Mouse (Mus musculus): Measurements from ENCODE around the gene Rasa3.
A peak's percentile ranks its signal among the peaks of the same experiment; 100 is the strongest.

Gene Rasa3

DNA sequence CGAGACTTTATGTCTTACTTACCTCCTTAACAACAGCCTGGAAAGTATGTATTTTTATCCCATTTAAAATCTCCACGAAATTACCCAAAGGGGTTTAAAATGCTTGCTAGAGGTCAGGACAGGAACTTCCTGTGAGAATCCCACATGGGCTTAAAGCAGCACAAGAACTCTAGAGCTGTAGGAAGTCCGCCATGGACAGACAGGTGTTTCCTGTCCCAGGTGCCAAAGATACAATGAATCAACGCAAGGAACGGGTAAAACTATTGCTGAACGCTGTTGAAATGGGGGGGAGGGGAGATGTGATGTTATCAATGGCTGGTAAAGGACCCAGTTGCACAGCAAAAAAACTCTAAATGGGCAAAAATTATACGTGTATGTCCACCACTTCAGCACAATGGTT, 6.7 kb upstream of the Rasa3 start:
- peak; percentile 23 for DNase-seq

DNA sequence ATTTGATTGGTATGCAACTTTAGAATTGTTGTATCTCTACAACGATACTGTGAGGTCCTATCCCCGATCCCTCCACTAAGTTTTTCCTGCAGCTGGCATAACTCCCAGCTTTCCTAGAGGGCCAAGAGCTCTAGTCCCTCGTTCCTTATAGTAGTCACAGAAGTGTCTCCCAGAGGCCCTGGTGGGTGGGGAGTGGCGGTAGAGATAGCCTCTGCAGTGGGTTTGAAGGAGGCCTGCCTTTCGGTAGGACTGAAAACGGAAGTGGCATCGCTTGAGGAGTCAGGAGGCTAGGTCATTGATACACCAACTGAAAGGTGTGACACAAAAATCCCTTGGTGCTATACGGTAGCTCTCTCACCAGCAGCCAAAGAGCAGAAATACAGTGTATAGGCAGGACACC, 779 bp upstream of the Rasa3 start:
- DNase-seq: no peak

DNA sequence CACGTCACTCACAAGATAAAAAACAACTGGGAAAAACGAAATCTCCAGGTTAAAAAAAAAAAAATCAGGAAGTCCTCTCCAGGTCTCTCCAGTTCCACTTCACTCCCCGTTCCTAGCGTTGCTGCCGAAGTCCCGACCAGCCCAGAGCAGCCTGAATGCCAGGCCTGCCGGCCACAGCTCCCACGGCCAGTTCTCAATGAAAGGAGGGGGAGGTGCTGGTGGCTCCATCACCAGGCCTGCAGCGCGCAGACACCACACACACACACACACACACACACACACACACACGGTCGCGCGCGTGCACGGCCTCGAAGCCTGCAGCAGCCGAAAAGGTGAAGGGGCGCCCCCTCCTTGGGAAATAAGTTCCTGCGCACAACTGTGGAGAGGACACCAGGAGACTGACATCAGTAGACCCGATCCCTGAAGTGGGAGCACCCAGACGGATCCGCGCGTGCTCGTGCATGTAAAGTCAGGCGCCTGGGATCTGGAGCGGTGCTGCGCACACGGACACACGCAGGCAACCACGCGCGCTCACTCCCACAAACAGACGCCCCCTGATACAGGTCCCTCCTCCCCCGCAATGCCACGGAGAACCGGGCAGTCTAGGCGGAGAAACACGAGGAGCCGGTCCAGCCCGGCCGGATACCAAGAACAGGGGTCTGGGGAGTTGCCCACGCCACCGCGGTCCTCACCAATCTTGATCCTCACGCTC, 546 bp downstream of the Rasa3 start:
- peak; percentile 74 for DNase-seq

DNA sequence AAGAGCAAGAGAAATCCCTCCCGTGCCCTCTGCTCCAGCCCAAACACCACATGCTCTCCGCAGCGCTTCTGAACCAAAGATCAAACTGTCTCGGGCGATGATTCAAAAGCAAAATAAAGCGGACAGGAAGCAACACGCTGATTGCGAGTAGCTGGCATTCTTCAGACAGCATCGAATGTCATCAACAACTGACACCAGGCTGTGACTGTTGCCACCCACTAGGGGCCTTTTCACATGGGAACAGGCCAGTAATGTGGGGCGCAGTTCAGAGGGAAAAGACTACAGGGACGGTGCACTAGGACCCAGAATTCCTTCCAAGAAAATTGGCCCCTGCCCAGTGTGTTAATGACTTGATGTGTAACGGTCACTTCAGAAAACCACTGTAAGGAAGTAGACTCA, 1.1 kb downstream of the Rasa3 start:
- peak; percentile 38 for DNase-seq

DNA sequence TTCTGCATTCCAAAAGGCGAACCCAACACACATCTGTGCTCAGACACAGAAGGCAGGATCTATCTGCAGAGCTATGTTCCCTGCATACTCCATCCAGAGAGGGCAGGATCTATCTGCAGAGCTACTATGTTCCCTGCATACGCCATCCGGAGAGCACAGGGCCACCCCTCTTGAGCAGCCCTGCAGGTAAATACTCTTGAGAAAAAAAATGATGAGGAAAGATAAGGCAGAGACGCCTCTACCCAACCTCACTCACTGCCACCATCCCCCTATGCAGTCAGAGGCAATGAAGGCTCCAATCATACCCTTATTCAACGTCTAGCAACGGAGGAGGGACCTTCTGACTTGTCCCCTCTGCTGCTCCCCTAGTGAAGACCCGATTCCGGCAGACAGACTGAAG, 1.9 kb downstream of the Rasa3 start:
- peak; percentile 24 for DNase-seq

DNA sequence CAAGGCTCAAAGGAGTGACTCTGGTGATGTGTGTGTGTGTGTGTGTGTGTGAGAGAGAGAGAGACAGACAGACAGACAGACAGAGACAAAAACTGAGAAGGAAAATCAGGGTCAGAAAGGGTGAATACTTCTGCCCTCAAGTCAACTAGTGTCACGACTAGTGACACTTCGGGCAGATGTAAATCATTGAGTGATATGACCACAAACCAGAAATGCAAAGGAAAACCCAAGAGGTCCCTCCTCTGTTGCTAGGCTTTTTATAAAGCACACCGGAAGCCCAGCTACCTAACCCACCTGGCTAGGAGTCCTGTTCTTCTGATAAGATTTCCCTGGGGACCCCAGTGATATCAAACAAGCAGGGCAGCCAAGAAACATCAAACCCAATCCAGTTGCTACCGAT, 2.3 kb downstream of the Rasa3 start:
- no peak for DNase-seq

DNA sequence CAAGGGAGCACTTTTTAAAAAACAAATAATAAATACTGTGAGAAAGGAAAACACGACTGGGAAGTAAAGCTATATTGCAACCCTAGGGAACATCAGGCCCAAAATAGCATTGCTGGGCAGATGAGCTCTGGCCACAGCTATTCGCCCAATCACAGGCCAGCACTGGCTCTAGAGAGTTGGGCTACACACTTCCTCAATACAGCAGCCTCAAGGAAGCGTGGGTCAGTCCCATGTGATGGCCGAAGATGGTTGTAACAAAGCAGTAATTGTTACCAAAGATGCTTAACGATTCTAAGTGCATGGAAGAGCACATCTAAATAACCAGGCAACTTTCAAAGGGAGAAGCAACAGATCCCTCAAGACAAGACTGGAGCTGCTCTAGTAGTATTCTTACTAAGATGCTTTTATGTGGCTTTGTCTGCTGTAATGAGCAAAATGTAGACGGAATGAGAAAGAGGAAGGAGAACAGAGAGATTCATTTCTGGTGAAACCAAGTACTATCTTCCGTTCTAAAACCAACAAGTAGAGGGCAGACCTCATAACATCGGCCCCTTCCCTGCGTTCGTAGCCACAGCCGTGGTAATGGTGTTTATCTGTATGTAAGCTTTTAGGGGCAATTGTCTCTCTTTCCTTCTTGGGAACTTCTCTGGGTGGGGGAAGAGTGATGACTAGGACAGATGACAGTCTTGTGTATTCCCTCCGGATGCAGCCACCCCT, 3.0 kb downstream of the Rasa3 start:
- DNase-seq: peak; percentile 28

DNA sequence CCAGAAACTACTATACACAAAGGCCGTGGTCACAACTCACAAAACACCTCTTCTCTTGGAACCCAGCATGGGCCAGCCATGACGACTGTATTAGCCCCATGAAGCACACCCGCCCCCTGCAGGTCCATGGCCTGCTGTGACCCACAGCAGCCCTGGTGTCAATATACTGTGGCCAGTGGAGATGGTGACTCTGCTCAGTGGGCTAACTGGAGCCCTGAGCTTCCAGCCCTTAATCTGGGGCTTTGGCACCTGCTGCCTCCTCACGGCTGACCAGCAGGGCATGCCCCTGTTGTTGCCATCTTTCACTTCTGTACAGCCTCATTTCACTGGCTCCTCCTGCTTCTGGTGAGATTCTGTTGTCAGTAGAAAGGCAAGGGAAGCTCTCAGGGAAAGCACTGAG, 4.2 kb downstream of the Rasa3 start:
- DNase-seq: no peak

DNA sequence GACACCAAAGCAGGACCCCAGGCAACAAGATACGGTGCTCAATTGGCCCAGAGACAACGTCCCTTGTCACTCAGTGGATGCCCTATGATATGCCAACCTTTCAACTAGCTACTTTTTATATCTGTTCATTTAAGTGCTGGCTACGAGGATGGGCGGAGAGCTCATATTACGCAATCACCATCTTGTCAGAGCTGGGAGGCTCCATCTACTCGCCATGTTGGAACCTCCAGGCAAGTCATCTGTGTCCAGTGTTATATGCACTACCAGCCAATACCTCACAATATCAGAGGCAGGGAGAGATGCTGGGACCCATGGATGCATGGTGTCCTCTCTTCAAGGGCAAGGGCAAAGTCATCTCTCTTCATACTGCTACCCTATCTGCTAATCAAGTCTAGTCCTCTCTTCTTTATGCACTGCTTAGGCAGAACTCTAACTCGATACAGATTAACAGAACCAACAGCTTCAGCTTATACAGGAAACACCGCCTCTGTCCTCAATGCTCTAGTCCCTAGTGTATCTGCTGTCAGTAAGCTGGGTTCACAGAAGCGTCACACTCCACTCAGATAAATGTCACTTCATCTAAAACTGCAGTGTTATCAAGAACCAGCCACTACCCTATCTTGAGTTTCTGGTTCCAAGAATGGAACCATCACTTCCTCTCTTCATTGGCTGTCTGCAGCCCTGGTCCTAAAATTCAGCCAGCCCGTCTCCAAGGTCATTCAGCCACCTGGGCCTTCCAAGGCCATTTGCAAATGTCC, 6.0 kb downstream of the Rasa3 start:
- no peak for DNase-seq

DNA sequence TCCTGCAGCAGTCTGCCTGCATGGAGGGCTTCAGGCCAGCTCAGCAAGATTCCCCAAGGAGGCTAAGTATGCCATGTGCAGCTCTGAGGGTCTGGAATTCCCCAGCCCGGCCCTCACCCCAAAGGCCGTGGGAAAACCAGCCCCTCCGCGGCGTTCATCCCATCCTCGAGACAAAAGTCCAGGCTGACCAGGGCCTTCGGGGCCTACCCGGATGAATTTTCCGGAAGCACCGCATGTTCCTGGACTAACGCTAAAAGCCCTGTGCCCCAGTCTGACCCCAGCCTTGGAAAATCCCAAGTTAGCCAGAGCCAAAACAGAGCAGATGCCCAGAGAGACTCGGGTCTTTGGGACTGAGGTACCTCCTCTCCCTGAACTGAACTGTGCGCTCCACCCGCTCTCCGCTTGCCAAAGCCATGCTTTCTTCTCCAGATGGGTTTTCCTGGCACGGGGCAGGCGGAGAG, 7.4 kb downstream of the Rasa3 start:
- no peak for DNase-seq

DNA sequence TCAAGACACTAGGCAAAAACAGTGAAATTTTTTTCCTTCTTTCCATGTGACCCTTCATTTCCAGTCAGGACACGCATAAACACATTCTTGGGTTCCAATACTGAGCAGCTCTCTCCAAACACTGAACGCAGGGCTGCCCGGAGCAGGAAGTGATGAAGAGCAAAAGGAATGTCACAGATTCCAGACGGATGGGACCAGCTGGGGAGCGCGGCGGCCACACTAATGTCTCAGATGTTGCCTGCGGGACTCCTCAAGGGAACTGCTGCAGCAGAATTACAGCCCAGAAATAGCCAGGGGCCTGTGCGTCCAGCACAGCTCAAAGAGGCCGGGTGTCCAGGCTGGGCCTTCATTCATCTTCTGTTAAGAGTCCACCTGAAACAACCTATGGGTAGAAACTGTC, 9.0 kb downstream of the Rasa3 start:
- DNase-seq: no peak

DNA sequence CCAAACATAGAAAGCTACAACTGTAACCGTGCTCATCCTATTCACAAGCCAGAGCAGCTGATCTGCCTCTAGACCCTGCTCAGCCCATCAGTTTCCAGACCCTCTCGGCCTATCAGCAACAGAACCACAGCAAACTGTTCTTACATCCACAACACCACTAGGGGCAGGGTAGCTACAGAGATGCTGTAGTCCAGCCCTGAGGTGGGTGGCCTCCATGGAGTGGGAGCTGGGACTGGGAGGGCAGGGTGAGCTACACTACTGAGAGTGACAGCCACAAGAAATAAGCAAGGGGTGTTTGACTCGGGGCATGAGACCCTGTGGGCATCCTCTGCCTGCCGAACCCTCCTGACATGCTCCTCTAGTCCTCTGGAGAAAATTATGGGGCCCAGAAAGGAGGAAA, 9.5 kb downstream of the Rasa3 start:
- no peak for DNase-seq

DNA sequence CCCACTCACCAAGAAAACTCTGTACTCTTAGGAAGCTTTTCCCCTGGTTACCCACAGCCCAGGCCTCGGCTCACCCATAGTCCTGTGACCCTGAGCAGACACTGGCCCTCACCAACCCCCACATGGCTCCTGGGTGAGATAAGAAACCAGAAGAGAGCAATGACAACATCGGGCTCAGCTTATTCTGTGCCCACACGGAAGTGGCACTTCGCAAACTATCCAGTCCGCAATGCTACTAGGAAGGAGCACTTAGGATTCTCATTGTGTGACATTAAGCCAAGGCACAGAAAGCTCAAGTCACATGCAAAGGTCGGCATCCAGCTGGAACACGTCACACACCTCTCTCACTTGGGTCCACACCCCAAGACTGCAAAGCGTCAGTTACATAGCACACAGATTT, 11.5 kb downstream of the Rasa3 start:
- DNase-seq: no peak

DNA sequence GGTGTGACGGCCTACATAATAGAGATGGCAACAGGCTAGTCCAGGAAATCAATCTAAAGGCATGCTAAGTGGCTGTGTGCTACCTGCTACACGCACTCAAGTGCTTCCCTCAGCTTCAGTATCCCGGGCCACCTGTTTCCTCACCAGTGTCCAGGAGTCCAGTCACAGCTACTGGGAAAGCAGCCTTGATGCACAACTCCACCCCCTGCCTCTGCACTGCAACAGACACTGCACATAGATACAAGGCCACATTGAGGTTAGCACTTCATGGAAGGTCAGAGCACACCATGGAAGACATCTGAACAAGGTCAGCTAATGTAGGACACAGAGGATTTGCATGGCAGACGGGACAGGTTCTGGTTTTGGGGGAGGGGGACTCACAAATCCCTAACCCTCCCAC, 11.9 kb downstream of the Rasa3 start:
- no peak for DNase-seq

DNA sequence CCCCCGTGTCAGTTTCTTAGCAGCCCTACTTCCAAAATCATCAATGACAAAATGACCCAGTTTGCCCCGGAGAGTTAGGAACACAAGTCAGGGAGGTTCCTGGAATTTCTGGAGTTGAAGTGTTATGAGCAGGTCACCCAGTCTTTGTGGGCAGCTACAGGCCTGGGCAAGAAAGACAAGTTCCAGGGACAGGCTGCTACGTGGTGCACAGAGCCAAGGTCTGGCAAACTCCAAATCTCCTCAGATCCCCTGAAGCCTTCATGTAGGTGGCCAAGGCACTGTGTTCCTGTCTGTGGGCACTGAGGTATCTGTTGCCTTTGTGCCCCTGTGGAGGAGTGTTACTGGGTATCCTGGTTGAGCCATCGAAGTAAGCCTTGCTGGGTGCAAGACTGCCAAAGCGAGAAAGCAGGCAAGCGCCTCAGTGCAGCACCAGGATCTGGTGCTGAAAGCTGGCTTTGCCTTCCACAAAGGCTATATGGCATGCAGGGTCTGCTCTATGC, 12.6 kb downstream of the Rasa3 start:
- DNase-seq: no peak

DNA sequence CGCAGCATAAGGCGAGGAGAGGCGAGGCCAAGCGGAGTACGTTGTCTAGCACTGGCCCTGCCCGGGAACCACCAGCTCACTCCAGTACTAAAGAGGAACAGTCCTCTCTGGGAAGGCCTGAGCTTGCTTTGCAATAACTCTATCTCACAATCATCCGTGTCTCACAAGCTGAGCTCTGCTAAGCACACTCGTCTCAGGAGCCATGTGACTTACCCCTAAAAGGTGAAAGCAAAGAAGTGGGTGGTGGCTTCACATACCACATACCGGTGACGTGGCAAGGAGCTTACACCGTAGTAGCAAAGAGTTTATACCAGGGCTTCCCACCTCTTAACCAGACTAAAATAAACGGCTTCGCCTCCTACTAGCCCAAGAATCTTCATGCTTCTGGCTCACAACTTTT, 17.1 kb downstream of the Rasa3 start:
- no peak for DNase-seq

DNA sequence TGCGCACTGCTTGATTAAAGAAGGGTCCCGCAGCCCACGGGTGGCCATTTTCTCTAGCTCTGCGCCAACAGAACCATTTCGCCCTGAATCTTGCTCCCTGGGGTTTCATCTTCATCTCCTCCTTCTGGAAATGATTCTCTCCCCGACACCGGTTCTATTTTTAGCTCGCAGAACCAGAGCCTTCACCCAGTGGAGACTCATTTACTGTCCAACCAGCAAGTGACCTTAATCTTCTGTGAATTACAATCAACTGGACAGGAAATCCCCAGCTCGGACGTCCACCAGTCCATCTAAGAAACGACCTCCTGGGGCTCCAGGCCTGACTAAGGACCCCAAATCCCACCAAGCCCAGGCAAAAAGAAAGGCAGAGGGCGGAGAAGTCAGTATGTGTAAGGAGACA, 19.9 kb downstream of the Rasa3 start:
- no peak for DNase-seq

DNA sequence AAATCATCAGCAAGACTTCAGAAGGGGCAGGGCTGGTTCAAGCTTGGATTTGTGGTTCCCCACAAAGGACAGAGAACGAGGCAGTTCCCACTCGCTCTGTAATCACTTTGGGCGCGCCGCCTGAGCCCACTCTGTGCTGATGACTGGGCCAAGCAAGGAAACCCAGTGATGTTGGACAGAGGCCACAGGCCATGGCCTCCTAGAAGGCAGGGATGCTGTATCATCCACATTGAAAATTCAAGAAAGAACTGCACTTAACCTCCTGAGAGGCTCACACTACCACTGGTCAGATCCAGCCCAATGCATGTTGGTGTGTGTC, 22.4 kb downstream of the Rasa3 start:
- DNase-seq: no peak

DNA sequence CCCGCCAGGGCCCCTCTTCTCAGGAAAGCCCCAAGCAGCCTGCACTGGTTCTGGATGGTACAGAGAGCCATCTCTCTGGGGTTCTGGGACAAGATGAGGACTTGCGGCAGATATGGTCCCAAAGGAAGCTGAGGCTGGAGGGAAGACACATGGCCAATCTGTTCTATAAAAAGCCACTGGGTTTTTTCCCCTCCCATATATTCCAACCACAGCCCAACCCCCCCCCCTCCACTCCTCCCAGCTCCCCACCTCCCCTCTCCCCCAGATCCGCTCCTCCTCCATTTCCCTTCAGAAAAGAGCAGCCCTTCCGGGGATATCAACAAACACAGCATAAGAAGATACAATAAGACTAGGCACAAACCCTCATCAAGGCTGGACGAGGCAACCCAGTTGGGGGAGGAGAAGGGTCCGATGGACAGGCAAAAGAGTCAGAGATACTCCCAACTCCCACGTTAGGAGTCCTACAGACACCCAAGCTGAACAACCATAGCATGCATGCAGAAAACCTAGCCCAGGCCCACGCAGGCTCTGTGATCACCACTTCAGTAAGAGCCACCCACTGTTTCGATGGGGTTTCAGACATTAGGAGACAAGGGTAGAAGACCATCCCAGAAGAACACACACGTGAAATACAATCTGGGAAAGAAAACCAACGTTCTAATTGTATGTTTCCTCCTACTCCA, 22.9 kb downstream of the Rasa3 start:
- no peak for DNase-seq

DNA sequence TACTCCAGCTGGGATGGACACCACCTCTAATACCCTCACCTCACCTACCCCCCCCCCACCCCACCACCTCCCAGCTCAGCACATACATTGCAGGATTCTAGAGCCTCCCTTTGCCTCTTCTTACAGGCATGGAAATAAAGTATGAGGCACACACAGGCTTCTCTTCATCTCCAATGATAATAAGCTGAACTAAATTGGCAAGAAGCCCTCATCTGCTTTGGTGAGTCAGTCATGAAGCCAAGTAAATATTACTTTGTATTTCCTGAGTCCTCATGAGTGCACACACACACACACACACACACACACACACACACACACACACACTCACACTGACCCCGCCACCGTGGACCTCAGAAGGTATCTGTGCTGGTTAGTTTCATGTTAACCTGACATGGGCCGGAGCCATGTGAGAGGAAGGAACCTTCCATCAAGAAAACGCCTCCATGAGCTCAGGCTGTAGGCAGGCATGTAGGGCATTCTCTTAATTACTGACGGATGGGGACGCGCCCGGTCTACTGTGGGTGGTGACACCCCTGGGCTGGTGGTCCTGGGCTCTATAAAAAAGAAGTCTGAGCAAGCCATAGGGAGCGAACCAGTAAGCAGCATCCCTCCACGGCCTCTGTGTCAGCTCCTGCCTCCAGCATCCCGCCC, 26.7 kb downstream of the Rasa3 start:
- DNase-seq: no peak

DNA sequence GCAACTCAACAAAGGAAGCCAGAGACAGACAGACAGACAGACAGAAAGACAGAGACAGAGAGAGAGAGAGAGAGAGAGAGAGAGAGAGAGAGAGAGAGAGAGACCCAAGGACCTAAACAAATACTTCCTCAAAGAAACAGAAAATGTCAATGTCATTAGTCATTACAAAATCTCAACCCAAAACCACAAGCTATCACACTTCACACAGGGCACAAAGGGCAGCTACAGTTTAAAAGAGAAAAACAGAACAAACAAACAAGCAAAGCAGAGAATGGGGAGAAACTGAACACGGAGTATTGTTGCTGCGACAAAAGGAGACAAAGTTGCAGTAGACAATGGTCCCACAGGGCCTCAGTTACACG, 28.3 kb downstream of the Rasa3 start:
- DNase-seq: no peak

DNA sequence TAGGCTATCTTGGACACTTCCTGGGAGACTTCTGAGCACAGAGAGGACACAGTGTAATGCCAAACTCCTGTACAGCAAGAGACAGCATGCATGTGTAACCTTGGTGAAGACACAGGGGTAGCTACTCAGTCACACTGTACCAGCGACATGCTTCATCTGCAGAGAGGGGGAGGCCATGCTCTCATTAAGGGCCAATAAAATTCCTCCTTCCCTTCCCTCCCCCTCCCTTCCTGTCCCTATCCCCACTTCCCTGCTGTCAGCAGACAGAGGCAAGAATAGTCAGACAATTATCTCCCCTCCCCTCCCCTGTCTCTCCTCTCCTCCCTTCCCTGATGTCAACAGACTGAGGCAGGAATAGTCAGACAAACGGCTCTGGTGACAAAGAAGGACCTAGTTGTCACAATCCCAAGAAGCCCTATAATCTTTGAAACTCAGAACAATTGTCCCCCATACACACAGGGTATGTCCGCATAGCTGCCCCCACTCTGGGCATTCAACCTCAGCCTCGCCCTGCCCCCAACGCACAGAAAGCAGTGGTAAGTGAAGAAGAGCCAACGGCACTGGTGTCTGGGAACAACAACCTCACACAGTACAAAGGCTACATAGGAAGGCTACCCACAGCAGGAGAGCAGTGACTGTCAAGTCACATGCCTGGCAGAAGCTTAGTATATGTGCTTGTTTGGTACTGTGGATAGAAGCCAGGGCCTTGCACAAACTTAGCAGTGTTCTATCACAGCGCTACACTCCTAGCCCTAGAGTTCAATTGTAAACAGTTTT, 28.8 kb downstream of the Rasa3 start:
- no peak for DNase-seq
